Mouse (Mus musculus) telencephalon, adult 2 months (tissue): ENCODE measurements around the gene Siah1a.

ENCODE experiments used
- DNase-seq: peaks from one replicate; pipeline ENCODE4 v3.0.0-alpha.2; 2011; ENCODE audit warnings: low read depth, low spot score

Siah1a gene

DNA sequence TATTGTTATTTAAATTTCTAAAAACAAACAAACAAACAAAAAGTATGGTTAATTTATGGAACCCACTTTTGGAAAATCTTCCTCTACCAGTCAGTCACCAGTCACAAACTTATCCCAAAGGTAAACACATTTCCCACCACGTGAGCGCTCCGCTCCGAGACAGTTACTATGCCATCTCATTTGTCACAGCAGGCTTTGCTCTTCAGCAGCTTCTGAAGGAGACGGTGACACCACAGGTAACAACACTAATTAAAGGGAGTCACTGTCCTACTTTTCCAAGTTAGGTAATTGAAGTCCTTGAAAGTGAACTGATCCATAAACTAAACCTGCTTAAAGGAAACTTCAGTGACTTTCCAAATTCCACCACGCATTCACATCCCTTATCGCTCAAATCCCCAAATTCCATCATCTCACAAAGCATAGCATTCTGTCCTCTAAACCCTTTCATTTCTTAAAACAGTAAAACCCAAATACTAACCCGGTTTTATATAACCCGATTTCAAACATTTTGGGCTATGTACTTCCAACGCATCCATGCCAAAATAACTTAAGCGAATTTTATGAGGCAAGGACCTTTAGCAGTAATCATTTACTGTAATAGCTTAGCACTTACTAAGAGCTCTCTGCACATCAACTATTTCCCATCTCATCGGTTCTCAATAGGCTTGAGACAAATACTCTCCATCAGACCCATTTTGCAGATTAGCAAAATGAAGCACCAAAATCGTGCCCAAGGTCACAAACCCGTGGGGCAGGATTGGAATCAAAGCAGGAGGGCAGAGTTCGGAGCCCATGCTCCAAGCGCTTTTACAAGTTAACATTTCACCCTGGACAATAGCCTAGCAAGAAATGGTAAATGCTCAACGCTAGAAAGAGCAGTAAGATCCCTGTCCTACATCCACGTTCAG lies 1.2 kb downstream of the Siah1a start:
- no peak for DNase-seq

DNA sequence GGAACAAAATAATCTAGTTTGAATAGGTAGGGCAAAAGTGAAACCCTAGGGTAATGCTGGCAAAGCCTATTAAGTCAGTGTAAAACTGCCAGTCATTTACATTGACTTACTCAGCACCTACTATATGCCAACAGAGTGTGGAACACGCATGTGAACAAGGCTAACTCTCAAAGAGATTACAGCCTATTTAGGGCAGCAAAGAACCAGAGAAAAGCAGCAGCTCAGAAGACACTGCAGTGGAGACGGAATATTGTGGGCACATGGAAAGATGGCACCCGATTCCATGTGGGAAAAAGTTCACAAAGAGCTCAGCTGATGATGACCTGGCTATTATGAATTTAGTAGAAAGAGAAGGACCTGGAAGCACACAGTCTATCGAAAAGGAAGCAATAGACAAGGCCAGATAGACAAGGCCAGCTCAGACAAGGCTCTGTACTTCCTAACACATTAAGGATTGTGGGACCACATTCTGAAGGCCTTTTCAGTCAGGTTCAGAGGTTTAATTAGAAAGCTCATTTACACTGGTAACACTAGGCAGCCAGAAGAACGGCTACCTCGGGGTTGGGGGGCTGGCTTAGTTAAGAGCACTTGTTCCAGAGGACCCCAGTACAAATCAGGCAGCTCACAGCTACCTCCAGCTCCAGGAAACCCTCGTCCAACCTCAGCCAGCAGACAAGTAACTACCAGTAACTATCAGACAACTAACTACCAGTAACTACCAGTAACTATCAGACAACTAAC lies 3.0 kb downstream of the Siah1a start:
- no peak for DNase-seq

DNA sequence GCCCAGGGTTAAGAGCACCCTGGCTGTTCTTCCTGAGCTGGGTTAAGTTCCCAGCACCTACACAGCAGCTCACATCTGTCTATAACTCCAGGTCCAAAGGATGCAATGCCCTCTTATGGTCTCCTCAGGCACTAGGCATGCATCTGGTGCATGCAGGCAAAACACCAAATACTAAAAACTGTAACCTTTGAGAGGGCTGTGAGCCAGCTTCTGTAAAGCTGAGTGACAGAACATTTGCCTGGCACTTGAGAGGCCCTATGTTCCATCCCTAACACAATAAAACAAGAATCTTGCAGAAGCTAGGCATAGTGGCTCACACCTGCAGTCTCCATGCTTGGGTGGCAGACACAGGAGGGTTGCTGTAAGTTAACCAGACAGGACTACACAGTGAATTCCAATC lies 4.1 kb downstream of the Siah1a start:
- DNase-seq: no peak

DNA sequence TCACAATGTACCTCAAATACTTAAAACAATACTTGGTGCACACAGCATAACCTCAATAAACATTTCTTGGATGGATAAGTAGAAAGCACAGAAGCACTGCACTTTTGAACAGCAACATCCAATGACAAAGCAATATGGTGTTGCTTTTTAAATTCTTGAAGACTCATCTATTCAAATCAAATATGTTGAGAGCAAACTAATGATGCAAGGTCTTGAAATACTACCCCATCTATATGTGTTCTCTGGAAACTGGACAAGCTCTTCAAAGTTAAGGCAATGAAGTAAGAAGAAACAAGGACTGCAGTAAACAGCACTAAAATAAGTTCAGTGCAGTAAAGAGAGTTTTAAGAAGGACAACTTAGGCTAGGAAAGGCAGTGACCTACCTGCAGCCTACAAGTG lies 4.8 kb downstream of the Siah1a start:
- no peak for DNase-seq

DNA sequence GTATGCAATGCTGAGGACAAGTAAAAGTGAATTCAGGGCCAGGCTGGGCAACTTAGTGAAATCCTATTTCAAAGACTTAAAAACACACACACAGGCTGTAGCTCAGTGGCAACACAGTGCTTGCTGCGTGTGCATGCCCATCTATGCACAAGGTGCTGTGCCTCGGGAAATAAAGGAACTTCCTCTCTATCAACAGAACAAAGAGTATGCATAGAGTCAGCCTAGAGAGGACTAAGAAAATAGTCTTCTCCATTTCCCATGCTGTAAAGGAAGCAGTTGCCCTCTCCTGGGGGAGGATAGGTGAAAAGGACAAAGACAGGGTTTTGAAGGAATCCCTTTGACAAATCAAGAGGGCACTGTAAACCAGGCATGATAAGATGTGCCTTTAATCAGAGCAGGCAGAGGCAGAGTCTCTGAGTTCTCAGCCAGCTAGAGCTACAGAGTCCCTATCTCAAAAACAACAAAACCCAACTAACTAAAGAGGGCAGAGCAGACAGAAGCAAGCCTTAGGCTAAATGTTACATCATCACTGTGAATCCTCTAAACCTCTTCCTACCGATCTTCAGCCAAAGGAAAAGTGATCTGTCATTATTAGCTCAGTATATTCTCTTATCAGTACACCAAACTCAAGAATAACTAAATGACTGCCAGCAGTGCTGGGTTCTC lies 10.2 kb downstream of the Siah1a start:
- DNase-seq: no peak

DNA sequence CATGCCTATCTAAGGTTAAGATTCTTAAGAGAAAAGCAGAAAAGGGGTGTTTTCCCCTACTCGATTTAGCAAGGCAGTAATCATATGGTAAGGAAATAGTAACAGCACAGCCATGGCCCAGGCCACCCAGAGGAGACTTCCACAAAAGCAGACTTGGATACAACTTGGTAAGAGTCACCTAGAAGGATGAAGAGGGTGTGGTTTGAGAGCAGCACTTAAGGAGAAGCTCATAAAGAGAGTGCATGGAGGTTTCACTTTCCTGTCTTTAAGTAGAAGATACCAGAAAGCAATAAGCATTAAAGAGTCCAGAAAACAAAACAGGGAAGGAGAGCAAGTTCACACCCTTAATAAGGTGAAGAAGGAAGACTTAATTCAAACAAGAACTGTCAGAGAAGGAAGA lies 10.8 kb downstream of the Siah1a start:
- no peak for DNase-seq

DNA sequence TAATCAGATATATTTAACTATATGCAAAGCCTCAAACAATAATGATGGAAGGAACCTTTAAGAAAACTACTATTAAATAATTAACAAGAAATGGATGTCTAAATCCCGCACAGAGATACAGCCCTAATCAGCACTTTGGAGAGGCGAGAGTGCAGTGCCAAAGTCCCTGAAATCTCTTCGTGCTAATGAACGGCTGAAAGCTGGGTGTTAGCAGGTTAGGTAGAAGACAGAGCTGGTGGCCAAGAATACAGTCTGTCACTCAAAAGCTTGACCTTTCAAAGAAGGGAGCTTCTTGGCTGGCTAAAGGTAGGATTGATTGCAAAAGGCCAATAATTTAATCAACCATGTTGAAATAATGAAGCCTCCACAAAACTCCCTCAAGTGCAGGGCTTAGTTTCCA lies 11.6 kb downstream of the Siah1a start:
- no peak for DNase-seq

DNA sequence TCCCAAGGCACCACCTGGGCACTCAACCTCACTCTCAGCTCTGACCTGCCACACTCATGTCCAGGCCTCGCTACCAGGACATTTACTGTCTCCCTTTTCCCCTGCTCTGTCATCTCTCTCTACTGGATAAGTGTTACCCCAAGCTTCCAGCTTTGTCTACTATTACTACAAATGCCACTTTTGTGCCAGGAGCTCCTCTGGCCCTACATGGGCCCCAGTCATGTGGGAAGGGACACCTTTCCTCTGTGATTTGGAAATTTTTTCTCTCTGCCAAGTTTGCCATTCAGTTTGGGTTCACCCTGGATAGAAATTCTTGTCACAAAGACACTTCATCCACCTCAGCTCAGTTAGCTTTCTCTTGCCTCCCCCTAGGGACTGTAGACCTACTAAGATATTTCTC lies 14.9 kb downstream of the Siah1a start:
- no peak for DNase-seq

DNA sequence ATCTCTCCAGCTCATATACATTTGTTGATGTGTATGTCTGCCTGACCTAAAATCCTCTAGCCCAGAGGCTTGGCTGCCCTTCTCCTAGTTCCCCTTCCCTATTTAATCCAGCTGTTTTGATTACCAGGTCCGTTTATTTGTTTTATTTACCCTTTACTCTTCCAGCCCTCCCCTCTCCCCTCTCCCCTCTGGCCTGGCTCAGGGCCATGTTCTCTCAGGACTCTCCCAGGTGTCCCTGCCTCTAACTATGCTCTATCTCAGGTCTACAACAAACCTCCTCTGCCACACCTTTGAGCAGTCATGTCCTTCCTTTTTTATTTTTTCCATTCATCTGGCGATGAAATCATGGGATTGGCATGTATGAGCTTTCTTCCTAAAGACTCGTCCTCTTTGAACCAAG lies 15.4 kb downstream of the Siah1a start:
- DNase-seq: no peak

DNA sequence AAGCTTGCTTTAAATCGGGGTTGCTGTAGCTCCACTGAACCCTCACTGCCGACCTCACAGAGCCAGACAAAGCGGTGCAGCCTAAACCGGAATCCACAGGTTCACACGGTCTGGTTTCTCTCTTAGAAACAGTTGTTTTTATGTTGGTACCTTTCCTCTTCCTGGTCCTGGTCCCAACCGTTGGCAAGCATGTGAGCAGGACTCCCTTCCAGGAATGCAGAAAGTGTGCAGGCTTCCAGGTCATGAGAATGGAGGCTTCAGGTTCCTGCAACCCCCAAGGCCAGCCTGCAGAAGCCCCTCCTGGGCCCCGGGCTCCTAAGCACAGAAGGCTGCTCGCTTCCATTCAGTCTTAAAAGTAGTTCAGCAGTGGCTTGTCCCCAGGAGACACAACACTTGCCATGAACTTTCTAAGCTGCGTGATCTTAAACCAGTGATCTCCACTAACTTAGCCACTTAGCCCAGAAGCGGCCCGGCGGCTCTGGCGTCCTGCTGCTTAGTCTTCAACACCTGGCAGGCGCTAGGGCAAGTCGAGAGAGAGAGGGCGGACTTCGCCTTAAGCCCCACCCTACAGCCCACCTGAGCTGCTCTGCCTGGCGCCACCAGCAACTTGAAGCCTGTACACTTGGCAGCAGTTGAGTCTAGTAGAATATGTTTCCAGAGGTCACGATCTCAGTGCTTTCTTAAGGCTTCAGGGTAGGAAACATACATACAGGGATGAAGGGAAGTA lies 17.3 kb downstream of the Siah1a start:
- DNase-seq: no peak

DNA sequence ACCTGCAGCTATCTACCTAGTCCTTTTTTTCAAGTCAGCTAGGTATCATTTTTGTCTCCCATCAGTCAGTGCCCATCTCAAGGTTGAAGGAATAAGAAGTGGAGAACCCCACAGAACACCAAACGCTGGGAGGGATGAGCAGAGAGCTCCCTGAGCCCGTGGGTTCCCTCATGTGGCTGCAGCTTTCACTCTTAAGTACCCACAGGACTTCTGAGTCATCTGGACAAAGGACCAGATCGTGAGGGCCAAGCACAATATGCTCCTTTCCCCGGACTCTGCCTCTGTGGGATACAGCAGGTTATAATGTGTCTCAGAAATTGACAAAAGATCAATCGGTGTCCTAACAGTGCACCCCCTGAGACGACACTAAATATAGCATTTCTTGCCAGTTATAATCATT lies 18.8 kb downstream of the Siah1a start:
- no peak for DNase-seq

DNA sequence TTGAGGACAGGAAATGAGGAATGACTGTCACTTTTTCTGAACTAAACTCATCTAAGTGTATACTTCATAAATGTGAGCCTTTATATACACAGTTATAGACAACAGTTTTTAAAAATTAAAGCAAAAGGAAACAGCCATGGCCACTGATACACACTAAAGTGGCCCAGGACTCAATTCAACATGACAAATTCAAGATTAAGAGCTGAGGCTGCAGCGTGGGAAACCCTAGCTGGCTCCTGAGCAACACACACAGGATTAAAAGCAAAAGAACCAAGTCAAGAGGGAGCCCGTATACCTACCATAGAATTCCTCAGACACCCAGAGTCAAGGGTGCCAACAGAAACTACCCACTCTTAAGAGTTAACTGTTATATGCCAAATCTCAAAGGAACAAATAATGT lies 24.2 kb downstream of the Siah1a start:
- DNase-seq: no peak

DNA sequence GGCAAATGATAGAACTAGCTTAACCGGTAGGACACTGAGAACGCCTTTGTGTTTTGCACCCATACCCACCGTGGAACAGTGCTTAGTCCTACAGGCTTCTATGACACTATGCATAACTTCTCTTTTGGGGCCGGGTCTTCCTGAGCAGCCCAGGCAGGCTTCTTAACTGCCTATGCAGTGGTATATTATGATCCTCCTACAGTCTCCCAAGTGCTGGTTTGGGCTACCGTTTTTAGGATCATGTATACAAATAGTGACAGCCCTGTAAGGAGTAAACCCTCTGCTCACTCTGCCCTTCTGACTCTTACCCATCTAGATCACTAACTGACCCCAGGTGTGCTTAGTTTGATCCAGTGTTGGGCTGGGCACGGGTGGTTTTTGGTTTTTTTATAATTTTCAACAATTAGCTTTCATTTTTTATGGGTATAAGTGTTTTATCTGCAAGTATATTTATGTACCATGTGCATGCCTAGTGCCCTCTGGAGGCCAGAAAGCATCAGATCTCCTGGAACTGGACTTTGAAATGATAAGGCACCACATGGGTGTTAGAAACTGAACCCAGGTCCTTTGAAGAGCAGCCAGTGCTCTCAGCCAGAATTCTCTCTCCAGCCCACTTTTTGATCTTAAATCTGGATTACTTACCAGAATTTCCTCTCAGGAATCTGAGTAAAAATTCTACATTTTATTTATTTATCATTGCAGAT lies 24.8 kb downstream of the Siah1a start:
- no peak for DNase-seq

DNA sequence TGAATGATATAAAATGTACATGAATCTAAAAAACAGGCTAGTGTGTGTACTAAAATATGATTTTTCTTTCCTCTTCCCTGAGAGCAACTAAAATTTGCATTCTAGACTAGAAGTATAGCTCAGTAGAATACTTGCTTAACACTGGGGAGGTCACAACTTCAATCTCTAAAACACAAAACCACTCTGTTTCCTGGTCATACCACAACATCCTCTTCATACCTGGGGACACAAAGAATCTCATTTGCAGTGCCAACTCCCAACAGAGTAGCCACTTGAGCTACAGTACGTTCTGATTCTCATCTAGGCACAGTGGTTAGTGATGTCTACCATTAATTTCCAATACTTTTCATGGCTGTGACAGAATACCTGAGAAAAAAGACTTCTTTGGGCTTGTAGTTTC lies 26.4 kb downstream of the Siah1a start:
- DNase-seq: no peak

DNA sequence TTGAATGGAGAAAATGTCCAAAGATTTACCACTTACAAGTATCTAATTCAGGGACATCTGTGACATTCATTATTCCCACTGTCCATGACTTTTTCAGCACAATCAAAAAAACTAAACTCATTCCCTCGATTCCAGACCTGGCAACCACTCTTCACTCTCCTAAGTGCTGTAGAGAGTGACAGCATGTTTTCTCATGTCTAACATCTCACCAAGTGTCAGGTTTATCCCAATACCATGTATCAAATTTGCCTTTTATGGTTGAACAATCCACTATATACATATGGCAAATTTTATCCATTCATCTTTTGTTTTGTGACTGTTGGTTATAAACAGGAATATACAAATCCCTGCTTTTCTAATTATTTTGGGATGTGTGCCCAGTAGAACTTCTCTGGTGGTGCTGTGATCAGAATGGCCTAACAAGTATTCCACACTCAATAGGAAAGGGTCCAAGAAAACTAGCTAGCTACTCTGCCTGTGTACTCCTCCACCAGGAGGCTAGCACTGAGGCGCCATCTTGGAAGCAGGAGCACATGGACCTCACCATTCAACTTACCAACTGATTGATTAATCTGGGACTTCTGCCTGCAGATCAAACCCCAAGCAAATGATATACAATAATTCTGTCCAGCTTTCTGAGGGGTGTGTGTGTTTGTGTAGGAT lies 27.3 kb downstream of the Siah1a start:
- DNase-seq: no peak

DNA sequence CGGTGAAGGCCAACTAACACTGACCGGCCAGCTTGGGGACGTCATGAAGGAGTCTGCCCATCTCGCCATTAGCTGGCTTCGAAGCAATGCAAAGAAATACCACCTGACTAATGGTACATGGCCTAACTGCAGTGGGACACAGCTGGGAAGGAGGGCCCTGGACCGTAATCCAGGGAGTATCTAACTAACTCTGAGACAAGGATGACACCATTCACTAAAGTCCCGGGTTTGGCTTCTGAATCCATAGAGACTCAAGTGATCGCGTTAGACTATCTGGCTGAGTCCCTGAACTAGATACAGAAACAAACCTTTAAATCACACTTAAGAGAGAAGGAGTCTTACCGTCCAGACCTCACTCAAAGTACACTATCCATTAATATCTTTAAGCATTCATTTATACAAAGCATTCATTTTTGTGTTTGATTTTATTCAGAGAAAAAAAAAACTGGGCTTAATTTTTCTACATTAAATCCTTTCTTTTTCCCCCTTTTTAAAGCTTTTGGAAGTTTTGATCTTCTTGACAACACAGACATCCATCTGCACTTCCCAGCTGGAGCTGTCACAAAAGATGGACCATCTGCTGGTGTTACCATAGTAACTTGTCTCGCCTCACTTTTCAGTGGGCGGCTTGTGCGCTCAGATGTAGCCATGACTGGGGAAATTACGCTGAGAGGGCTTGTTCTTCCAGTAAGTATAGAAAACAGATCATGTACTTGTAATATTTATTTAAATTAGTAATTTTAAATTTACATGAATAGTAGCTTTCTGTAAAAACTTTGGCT lies 32.1 kb downstream of the Siah1a start:
- peak; percentile 93 for DNase-seq

DNA sequence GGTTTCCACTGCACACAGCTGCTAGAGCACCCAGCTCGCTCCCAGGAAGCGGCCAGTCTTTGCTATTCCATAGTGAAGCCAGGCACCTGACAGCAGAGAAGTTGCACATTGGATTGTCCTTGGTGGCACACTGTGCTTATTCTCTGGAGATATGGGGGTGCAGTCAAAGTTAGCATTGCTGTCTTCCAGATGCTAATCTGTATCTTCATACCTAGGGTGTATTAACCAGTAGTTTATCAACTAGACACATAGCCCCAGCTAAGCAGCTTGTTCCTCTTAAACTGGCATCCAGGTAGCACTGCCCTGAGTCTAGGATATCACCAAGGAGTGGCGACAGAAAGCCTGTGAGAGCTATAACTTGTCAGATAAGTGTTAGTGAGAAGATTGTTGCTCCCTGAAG lies 33.1 kb downstream of the Siah1a start:
- no peak for DNase-seq

DNA sequence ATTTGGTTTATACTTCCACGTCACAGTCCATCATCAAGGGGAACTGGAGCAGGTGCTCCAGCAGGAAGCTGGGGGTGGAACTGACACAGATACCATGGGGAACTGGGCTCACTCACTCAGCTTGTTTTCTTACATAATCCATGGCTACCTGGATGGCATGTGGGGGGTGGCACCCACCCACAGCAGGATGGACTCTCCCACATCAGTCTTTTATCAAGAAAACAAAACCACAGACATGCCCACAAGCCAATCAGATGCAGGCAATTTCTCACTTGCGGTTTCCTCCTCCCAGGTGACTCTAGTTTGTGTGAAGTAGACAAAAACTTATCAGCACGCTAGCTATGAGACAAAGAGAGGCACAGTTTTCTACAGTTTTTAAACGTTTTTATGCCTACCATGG lies 37.9 kb downstream of the Siah1a start:
- DNase-seq: no peak

DNA sequence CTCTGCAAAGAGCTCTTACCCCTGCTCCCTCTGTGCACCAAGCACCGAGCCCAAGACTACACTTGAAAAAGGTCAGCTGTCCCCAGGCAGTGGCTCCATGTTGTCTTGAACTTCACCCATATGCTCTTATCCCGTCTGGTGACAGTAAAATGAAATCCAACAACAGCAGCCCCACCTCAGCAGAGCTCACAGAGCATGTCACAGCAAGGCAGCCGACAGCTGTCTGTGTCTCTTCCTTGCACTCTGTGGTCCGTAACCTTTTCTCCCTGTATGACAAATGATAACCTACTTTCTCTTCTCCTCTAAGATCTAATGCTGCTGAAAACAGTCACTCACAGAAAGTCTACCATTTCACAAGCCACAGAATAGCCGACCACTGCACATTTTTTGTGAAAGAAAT lies 39.0 kb downstream of the Siah1a start:
- no peak for DNase-seq

DNA sequence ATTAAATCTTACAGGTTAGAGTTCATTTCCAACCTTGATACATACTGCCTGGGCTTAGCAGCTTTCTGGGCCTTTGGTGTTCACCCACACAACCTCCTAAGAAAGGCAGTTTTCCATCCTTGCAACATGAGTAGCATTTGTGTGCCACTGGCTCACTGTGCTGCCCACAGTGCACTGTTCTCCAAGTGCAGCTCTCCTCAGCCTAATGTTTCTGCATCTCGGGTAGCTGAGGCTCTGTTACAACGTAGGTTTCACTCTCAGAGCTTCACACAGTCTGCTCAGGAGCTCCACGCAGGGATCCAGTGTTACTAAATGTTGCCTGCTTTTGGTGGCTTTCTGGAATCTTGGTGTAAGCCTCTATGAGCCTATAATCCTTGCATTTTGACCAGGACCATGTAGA lies 40.4 kb downstream of the Siah1a start:
- DNase-seq: no peak
